Mouse (Mus musculus): ENCODE data around the gene Gal3st2.
"Not testable (repeated sequence)": the region's sequence is repeated elsewhere in the genome, so short reads cannot be mapped to it uniquely, and the experiment has no call there.

Gal3st2 gene

DNA sequence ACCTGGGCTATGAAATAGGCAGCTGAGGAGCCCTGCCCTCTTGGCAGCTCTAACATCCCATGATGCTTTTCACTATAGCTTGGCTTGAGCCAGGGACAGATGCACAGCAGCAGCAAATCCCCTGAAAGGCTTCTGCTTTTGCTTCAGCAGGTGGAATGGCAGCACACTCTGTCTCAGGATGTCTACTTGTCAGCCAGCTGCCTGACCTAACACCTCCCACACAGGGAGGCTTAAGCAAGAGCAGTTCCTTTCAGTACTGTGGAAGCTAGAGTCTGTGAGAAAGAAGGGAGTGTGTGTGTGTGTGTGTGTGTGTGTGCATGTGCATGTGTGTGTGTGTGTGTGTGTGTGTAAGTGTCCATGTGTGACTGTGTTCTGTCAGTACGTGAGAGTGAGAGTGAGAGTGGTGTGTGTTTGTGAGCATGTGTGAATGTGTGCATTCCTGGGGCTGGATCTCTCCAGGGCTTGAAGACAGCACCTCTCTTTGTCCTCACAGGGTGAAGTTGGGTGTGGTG is 10.5 kb downstream of the Gal3st2 start:
- CTCF ChIA-PET: not testable (repeated sequence)

DNA sequence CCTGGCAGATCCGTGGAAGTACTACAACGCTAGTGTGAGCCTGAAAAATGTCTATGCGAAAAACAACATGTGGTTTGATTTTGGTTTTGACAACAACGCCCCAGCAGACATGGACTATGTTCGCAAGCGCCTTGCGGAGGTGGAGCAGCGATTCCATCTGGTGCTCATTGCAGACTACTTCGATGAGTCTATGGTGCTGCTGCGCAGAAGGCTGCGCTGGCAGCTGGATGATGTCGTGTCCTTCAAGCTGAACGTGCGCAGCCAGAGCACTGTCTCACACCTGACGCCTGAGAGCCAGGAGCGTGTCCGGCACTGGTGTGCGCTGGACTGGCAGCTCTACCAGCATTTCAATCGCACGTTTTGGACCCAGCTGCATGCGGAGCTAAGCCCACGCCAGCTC is 13.3 kb downstream of the Gal3st2 start:
- CTCF ChIA-PET: not testable (repeated sequence)

DNA sequence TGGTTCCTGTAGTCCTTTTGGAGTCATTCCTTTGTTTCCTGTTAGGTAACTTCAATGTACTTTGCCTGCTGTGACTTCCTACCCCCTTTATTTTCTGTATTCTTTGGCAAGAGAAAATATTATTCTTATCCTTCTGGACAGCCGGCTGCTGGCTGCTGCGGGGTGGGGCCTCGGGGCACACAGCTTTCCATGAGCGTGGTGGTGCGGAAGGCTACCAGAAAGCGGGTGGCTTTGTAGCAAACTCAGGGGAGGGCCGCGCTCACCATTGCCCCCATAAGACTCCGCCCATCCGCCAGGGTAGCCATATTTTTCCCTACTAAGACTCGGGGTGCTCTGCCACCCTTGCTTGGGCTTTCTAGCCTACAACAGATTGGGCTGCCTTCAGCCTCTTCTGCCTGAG is 20.7 kb downstream of the Gal3st2 start:
- CTCF ChIA-PET: not testable (repeated sequence)

DNA sequence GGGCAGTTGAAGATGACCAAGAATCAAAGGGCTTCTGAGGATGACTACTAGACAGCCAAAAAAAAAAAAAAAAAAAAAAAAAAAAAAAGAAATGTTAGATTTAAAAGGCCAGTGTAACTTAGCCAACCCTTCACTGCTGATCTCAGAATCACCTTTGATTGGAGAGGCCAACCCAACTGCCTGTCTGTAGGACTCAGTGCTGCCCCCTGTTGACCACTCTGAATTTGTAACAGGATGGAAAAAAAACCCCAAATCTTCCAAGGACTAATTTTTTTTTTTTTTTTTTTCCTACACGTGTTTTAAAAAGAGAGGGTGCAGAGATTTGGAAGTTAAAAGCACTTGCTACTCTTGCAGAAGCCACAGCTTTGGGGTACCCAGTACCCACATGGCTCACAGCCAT is 29.8 kb downstream of the Gal3st2 start:
- CTCF ChIA-PET: not testable (repeated sequence)

DNA sequence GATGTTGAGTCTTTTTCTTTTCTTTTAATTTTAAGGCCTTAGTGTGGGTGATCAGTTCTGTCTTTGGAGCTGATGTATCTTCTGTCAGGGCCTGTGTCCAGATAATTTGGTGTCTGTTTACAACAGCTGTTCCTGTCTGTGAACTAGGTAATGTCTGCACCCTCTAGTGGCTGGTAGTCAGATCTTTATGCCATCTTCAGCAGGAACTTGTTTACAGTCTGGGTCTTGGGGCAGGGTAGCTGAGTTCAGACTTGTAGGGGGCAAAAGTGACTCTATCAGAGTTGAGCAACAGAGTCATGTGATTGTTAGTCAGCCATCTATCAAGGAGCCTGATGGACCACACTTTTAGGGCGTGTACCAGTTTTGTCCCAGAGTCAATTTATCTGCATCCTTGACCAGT is 36.3 kb downstream of the Gal3st2 start:
- CTCF ChIA-PET: not testable (repeated sequence)

DNA sequence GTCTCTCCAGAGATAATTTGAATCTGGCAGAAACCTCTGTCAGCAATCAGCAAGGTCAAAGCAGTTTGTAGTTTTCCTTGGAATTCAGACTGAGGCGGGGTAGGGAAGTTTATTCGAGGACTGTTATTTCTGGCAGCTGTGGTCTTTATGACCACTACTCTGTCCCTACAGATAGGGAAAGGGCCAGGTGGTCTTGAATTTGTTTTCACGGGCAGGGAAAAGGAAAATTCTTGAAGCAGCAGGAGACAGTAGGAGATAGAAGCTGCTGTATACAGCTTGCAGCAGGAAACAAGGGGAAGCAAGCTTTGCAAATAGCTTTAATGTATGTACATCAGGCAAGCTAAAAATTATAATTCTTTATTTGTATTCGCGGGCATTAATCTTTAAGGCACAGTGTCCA is 40.2 kb downstream of the Gal3st2 start:
- CTCF ChIA-PET: not testable (repeated sequence)

DNA sequence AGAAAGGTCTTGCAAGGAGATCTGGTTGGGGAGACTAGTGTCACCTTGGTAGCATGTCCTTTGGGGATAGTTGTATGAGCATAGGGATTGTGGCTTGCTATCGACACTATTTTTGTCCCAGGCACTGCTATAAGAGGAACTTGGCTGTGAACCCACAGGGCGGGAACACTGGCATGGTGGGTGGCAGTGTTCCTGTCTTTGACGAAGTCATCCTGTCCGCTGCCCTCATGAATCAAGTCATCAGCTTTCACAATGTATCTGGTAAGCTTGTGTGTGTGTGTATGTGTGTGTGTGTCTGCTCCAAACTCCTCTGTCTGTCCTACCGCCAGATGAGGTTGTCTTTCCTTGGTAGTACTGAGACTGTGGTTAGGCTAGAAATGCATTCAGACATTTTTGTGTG is 45.6 kb downstream of the Gal3st2 start:
- CTCF ChIA-PET: not testable (repeated sequence)

DNA sequence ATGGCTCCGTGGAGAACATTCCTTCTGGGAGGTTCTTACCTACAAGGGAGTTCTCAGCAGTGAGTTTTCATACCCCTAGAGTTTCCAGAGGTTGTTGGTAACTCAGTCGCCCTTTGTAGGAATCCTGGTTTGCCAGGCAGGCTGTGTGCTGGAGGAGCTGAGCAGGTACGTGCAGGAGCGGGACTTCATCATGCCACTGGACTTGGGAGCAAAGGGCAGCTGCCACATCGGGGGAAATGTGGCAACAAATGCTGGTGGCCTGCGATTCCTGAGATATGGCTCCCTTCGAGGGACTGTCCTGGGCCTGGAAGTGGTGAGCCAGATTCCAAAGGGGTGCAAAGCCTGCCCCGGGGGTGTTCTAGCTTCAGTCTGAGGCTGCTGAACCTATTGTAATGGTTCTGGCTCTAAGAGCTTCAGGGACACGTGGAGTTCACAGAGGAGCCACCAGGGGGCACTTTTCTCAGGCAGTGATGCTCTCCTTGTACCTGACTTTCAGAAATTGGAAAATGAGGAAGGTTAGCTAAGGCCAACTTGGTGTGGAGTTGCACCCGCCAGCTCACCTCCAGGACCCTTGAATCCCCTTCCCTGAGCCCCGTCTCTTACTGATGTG is 48.0 kb downstream of the Gal3st2 start:
- CTCF ChIA-PET: not testable (repeated sequence)

DNA sequence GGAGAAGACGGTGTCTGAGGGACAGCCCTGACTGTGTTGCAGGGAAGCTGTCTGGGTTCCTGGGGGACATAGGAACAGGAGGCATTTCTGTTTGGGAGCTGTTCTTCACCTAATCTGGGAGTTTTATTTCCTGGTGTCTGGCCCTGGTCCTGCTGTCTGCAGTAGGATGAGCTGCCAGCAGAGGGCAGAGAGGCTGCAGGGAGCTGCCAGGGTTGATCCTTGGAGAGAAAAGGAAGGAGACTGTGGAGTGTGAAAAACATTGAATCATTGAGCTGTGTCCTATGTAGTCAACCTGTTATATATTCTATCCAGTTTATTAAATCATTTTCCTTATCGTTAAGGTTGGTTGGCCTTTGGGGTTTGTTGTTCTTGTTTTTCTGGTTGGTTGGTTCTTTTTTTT is 50.8 kb downstream of the Gal3st2 start:
- CTCF ChIA-PET: not testable (repeated sequence)

DNA sequence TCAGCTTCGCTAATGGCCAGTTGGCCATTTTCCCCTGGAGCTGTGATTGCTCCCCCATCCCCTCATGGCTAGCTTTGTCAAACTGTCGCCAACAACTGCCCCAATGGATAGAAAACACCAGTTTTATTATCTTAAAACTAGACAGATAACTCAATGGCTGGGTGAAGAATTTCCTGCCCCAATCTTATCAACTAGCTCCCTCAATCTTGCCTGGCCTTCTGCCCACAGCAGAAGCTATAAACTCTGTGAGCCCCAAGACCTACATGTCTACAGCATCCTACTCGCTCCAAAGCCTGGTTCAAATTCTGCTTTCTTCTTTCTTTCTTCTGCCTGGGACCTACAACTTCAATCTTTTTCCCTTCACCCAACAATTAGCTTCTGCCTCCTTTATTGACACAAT is 56.1 kb downstream of the Gal3st2 start:
- CTCF ChIA-PET: not testable (repeated sequence)

DNA sequence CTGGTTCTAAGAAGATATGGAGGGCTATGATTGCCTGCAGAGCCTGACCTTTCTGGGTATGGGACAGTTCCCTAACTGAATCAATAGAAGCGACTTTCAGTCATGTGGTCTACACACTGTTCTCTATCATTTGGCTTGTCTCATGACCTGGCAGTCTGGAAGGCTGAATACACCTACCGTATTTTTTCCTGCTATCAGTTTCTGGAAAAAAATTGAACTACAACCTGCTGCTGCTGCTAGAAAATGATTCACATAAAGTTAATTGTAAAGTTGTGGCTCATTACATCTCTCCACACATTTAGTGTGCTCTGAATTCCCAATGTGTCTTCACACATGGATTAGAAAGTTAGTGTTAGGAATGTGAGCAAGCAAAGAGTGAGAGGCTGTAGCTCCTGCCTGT is 56.9 kb downstream of the Gal3st2 start, which contains the start of gene Gal3st2b:
TSS of gene Gal3st2b (plus strand) at position 301 of the 400 bp plus-strand sequence.
- CTCF ChIA-PET: not testable (repeated sequence)

DNA sequence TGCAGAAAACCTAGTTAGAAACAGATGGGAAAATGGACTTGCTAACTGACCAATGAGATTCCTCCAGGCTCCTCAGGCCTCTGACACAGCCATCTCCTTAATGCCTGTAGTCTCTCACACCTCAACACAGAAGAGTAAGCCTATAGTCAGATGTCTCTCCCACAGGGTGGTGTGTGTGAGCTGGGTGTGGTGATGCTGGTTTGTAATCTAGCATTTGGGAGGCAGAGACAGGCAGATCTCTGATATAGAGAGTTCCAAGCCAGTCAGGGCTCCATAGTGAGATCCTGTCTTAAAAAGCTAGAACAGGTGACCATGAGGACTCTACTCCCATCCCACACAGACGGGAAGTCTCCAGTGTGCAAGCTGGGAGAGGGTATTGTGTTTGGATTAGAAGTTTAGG is 57.7 kb downstream of the Gal3st2 start:
- CTCF ChIA-PET: not testable (repeated sequence)

DNA sequence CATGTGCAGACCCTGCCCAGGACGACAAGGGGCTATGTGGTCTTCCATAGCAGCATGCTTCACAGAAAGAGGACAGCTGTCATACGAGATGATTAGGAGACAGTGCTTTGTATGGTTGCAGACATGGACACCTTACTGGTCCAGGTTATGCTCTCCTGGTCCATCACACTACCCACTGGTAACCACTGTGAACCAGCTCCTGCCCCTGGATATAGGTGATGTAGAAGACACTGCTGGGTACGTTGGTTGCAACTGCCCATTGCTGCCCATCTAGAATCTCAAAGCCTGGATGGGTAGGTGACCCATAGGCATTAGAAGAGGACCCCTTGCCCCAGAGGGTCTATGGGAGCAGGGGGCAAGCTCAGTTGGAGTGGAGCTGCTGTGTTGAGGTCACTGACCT is 58.2 kb downstream of the Gal3st2 start:
- CTCF ChIA-PET: not testable (repeated sequence)

DNA sequence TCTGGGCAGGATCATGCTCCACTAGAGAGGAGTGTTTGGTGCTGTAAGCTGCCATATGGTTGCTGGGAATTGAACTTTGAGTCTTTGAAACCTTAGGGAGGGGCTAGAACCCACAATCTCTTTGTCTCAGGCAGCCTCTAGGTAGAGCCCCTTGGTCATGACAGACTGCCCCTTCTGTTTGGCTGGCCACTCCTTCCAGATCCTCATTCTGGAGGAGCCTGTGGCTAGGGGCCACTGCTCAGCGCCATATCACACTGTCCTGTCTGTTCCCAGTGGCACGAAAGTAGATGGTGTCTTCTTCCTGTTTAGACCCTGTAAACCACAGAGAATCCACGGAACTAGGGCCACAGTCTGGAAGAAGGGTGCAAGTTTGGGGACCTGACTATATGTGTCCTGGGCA is 61.5 kb downstream of the Gal3st2 start:
- CTCF ChIA-PET: not testable (repeated sequence)

DNA sequence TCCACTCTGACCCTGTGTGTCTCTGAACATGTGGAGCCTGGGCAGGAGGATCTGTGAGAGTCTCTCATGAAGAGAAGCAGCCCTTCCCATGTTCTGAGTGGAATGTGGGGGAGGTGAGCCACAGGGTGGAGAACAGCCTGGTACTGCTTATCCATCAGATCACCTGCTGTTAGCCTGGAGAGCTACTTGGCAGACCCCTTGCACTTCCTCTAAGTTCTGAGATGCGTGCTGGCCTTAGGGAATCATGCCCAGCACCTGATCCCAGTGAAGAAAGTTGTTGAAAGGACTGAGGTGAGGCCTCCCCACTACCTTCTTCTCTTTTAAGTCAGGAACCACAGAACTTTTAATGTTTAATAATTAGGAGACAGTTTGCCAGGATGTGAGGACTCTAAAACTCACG is 62.0 kb downstream of the Gal3st2 start:
- CTCF ChIA-PET: not testable (repeated sequence)
